In genomic region chr6:113048371-113048770, GRCm38 (mm10) we compare ENCODE assay signal across 1 mouse cellular context.
TF ChIP-seq lines count a peak whose summit lies in the region.

No protein-coding gene starts in this region.

TF ChIP-seq in CH12.LX, 34 proteins besides CTCF, POLR2A, EP300 and RAD21 (continued from another document):
- TF ChIP-seq CHD2 (IDR thresholded peaks at IDR 0.05; ENCODE audit: low read length): no peak
- TF ChIP-seq UBTF (IDR thresholded peaks at IDR 0.05; ENCODE audit: low read depth, low read length): no peak
- TF ChIP-seq TBP (conservative IDR thresholded peaks at IDR 0.05; ENCODE audit: low read depth, low read length): no peak
- TF ChIP-seq ZKSCAN1 (IDR thresholded peaks at IDR 0.05; ENCODE audit: borderline replicate concordance, low read depth, low read length): no peak
- TF ChIP-seq MAFK (IDR thresholded peaks at IDR 0.05; ENCODE audit: insufficient replicate concordance, low read length): no peak
- no peak for TF ChIP-seq NELFE (IDR thresholded peaks at IDR 0.05; ENCODE audit: low read depth, low read length)
- TF ChIP-seq USF2 (conservative IDR thresholded peaks at IDR 0.05; ENCODE audit: low read depth, low read length): no peak
- TF ChIP-seq MYC (IDR thresholded peaks at IDR 0.05; ENCODE audit: low read depth, low read length): no peak
- no peak for TF ChIP-seq TCF12 (IDR thresholded peaks at IDR 0.05; ENCODE audit: low read depth, low read length)
- no peak for TF ChIP-seq JUND (conservative IDR thresholded peaks at IDR 0.05; ENCODE audit: low read depth, low read length)
- no peak for TF ChIP-seq MAX (IDR thresholded peaks at IDR 0.05; ENCODE audit: low read length)
- TF ChIP-seq SMC3 (IDR thresholded peaks at IDR 0.05; ENCODE audit: low read depth, low read length): no peak
